Mouse (Mus musculus) cerebellum, postnatal 4 days (tissue): ENCODE results near the gene Ly6g6f.

Experiments used
- DNase-seq, 2 experiments: peaks; one replicate each; pipeline ENCODE4 v3.0.0; 2022; ENCODE audit warnings: low spot score in 2 of 2, mixed read lengths in 1 of 2

Gene Ly6g6f

GRCm38 (mm10) chr17:35077786-35078233 is 7.6 kb downstream of the Ly6g6f start, which contains the start of gene Ly6g6d:
Gene Ly6g6d (minus strand): TSS chr17:35078065.
- no peak for DNase-seq

GRCm38 (mm10) chr17:35077285-35077684 is 8.1 kb downstream of the Ly6g6f start:
- DNase-seq, result no peak

GRCm38 (mm10) chr17:35076507-35077176 is 8.8 kb downstream of the Ly6g6f start, which contains the start of gene Ly6g6e:
Gene Ly6g6e (plus strand): TSS chr17:35076902.
- no peak for DNase-seq

- no peak for DNase-seq
Measured at GRCm38 (mm10) chr17:35074097-35074496, 11.3 kb downstream of the Ly6g6f start.

- DNase-seq, result no peak
Measured at GRCm38 (mm10) chr17:35071454-35071853, 14.0 kb downstream of the Ly6g6f start.

- DNase-seq, result no peak
Measured at GRCm38 (mm10) chr17:35070556-35071229, 14.7 kb downstream of the Ly6g6f start.

- DNase-seq, result no peak
Measured at GRCm38 (mm10) chr17:35068213-35068914, 17.0 kb downstream of the Ly6g6f start.

- DNase-seq, result no peak
Measured at GRCm38 (mm10) chr17:35066084-35066483, 19.3 kb downstream of the Ly6g6f start, which contains the start of gene Mpig6b. Gene Mpig6b (minus strand): TSS chr17:35066184.

GRCm38 (mm10) chr17:35064951-35065947 is 20.2 kb downstream of the Ly6g6f start, which contains the start of gene Ly6g6c:
Gene Ly6g6c (plus strand): TSS chr17:35065388.
- no peak for DNase-seq

GRCm38 (mm10) chr17:35064378-35064877 is 21.0 kb downstream of the Ly6g6f start:
- no peak for DNase-seq

GRCm38 (mm10) chr17:35063466-35063865 is 21.9 kb downstream of the Ly6g6f start:
- peak in 1 of 2 experiments; percentile 32 for DNase-seq

GRCm38 (mm10) chr17:35061299-35061698 is 24.1 kb downstream of the Ly6g6f start:
- no peak for DNase-seq

- DNase-seq, result no peak
Measured at GRCm38 (mm10) chr17:35060737-35061297, 24.6 kb downstream of the Ly6g6f start.

GRCm38 (mm10) chr17:35060071-35060470 is 25.3 kb downstream of the Ly6g6f start:
- DNase-seq, result no peak

- peak; percentile 79 to 92 for DNase-seq
Measured at GRCm38 (mm10) chr17:35058911-35059892, 26.2 kb downstream of the Ly6g6f start, which contains the start of gene Ddah2. Gene Ddah2 (plus strand): TSS chr17:35059035.

GRCm38 (mm10) chr17:35058316-35058715 is 27.1 kb downstream of the Ly6g6f start:
- no peak for DNase-seq

- no peak for DNase-seq
Measured at GRCm38 (mm10) chr17:35057090-35057489, 28.3 kb downstream of the Ly6g6f start.

- no peak for DNase-seq
Measured at GRCm38 (mm10) chr17:35055691-35056495, 29.5 kb downstream of the Ly6g6f start.
